Mouse (Mus musculus): Measurements from ENCODE around the gene Cxcr5. TPM values are rescaled to one million over a fixed set of nuclear protein-coding genes. Genes with fewer than 3 reads are reported as not detected.

Cxcr5 gene
- total and polyA plus RNA-seq, 2 experiments from 2014 or later, result not detected

DNA sequence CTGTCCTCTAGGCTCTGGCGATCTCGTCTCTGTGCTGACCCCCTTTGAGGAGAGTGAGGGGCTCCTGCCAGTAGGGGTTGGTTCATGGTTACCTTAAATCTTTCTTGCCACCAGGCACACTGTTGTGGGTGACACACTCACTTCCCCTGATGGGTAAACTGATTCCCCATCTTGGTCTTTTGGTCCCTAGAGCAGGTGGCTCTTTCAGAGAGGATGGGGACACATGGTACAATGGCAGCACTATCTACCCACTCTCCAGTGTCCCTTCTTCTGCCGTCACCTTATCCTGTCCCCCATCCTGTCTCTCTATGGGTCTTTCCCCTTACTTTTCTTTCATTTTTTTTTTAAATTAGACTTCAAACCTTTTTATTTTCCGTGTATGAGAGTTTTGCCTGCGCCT, 45.8 kb downstream of the Cxcr5 start:
- H3K4me2 ChIP-seq (ENCODE audit: low read depth, low read length), result no peak overlapping the region
- H3K27ac ChIP-seq, result no peak overlapping the region
- H3K9me3 ChIP-seq (ENCODE audit: low read length), result no peaks in the 10 kb centered on the region
- peaks cover 9% of the 10 kb centered on the region for H3K4me1 ChIP-seq (ENCODE audit: insufficient read depth, low read length)
- no peaks in the 10 kb centered on the region for H3K27me3 ChIP-seq (ENCODE audit: insufficient read depth, low read length)
- DNase-seq (ENCODE audit: low spot score) (no peak), ATAC-seq (no peak)
- no peak overlapping the region for H3K4me3 ChIP-seq (ENCODE audit: low read length)
- H3K36me3 ChIP-seq (ENCODE audit: insufficient read depth, low read length), result no peaks in the 10 kb centered on the region
- no peak for TF ChIP-seq CTCF (IDR thresholded peaks at IDR 0.05; ENCODE audit: low read depth)
- 86% methylated on average over 5 of the region's 5 CpGs for WGBS
- H3K9ac ChIP-seq (replicated peaks; ENCODE audit: low read length), result no peak overlapping the region

DNA sequence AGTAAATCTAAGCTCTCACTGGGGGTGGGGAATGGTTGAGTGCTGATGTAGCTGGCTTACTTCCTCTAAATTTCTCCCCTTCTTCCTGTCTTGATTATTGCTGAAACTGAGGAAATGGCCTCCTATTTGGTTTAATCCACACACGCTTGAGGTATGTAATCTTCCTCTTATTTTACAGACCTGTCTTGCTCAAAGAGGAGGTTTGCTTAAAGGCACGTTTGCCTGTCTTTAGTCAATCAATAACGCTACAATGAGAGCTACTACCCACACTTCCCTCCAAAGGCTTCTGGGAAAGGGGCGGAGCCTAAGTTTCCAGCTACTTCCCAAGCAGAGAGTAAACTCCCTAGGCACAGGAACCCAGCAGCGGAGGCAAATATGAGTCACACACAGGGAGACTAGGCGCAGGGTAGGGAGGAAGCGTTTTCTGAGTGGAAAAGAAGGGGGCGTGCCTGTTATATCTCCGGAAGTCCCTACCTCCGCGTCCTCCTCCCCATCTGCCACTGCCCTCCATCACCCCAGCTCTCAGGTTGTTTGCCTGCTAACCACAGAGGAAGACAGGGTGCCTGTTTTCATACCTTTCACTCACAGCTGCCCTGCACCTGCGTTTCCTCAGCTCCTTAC, 46.4 kb downstream of the Cxcr5 start:
- Histone ChIP-seq H3K9me3 (ENCODE audit: low read length) (no peaks in the 10 kb centered on the region), H3K27me3 (ENCODE audit: insufficient read depth, low read length) (no peaks in the 10 kb centered on the region), H3K27ac (no peak overlapping the region), H3K4me3 (ENCODE audit: low read length) (no peak overlapping the region), H3K9ac (replicated peaks; ENCODE audit: low read length) (no peak overlapping the region), H3K4me1 (ENCODE audit: insufficient read depth, low read length) (peaks cover 9% of the 10 kb centered on the region), H3K36me3 (ENCODE audit: insufficient read depth, low read length) (no peaks in the 10 kb centered on the region), H3K4me2 (ENCODE audit: low read depth, low read length) (no peak overlapping the region)
- DNase-seq (ENCODE audit: low spot score) (no peak), ATAC-seq (no peak)
- 69% methylated on average over 12 of the region's 12 CpGs for WGBS
- no peak for TF ChIP-seq CTCF (IDR thresholded peaks at IDR 0.05; ENCODE audit: low read depth)

DNA sequence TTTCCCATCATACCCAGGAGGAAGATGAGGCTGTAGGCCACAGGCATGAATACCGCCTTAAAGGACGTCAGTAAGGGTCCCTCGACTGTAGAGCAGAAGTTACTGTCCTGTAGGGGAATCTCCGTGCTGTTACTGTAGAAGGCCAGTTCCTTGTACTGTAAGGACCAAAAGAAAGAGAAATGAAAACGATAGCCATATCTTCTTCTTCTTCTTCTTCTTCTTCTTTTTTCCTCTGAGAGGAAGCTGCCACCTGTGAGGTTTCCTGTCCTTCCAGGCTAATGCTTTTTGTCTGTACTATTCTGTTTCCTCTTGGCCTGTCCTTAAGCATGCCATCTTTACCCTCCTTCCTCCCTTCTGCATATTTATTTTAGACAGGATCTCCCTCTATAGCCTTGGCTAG, 47.5 kb downstream of the Cxcr5 start:
- no peaks in the 10 kb centered on the region for H3K27me3 ChIP-seq (ENCODE audit: insufficient read depth, low read length)
- H3K4me2 ChIP-seq (ENCODE audit: low read depth, low read length), result no peak overlapping the region
- H3K9ac ChIP-seq (replicated peaks; ENCODE audit: low read length), result no peak overlapping the region
- TF ChIP-seq CTCF (IDR thresholded peaks at IDR 0.05; ENCODE audit: low read depth), result no peak
- H3K27ac ChIP-seq, result no peak overlapping the region
- H3K9me3 ChIP-seq (ENCODE audit: low read length), result no peaks in the 10 kb centered on the region
- DNase-seq (ENCODE audit: low spot score), result no peak
- no peak overlapping the region for H3K4me3 ChIP-seq (ENCODE audit: low read length)
- no peak for ATAC-seq
- H3K4me1 ChIP-seq (ENCODE audit: insufficient read depth, low read length), result peaks cover 14% of the 10 kb centered on the region
- no peaks in the 10 kb centered on the region for H3K36me3 ChIP-seq (ENCODE audit: insufficient read depth, low read length)
- 89% methylated on average over 5 of the region's 5 CpGs for WGBS

DNA sequence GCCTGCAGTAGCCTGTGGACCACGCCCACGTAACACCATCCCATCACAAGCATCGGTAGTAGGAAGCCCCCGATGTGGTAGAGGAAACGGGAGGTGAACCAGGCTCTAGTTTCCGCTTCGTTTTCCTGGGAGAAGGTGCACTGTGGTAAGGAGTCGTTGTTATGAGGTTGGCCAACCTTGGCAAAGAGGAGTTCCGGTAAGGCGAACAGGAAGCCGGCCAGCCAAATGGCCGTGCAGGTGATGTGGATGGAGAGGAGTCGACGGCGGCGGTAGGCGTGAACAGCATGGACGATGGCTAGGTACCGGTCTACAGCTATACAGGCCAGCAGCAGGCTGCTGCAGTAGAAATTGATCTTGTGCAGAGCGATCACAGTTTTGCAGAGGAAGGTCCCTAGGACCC, 48.1 kb downstream of the Cxcr5 start:
- DNase-seq (ENCODE audit: low spot score) (no peak), ATAC-seq (no peak)
- Histone ChIP-seq H3K4me1 (ENCODE audit: insufficient read depth, low read length) (peaks cover 16% of the 10 kb centered on the region), H3K9me3 (ENCODE audit: low read length) (no peaks in the 10 kb centered on the region), H3K36me3 (ENCODE audit: insufficient read depth, low read length) (peaks cover 2% of the 10 kb centered on the region; the same call in 1 of the 2 replicates), H3K27me3 (ENCODE audit: insufficient read depth, low read length) (no peaks in the 10 kb centered on the region), H3K4me2 (ENCODE audit: low read depth, low read length) (no peak overlapping the region), H3K27ac (no peak overlapping the region), H3K4me3 (ENCODE audit: low read length) (no peak overlapping the region), H3K9ac (replicated peaks; ENCODE audit: low read length) (no peak overlapping the region)
- TF ChIP-seq CTCF (IDR thresholded peaks at IDR 0.05; ENCODE audit: low read depth), result no peak
- WGBS, result 83% methylated on average over 20 of the region's 20 CpGs

DNA sequence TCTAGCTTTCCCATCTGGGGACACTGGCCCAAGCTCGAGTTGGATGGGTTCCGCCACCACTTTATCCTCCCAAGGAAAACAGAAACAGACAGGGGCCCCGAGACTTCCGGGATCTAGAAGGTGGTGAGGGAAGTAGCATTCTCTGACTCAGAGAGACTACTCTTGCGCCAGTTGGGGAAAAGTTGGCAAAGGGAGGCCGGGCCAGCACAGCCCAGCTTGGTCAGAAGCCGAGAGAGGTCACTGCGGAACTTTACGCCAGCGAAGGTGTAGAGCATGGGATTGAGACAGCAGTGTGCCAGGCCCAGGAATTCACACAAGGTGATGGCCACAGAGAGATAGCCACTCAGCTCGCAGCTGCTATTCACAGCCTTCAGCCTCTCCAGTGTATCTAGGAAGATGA, 48.6 kb downstream of the Cxcr5 start:
- peaks cover 16% of the 10 kb centered on the region for H3K4me1 ChIP-seq (ENCODE audit: insufficient read depth, low read length)
- ATAC-seq, result no peak
- WGBS, result 88% methylated on average over 11 of the region's 11 CpGs

DNA sequence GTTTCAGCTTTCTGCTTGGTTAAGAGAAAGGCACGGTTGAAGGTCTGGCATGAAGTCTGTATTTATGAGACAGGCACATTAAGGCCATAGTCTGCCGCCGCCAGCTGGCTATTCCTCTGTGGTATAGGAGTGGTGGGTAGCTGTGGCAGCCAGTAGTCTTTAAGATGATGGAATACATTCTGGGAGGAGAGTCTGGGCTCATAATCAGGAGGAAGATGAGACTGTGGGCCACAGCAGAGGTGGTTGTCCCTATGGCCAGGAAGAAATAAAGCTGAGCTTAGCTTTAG, 49.0 kb downstream of the Cxcr5 start:
- Histone ChIP-seq H3K9me3 (ENCODE audit: low read length) (no peaks in the 10 kb centered on the region), H3K36me3 (ENCODE audit: insufficient read depth, low read length) (peaks cover 10% of the 10 kb centered on the region; the same call in 1 of the 2 replicates), H3K27ac (no peak overlapping the region), H3K9ac (replicated peaks; ENCODE audit: low read length) (no peak overlapping the region), H3K4me2 (ENCODE audit: low read depth, low read length) (no peak overlapping the region), H3K27me3 (ENCODE audit: insufficient read depth, low read length) (no peaks in the 10 kb centered on the region), H3K4me1 (ENCODE audit: insufficient read depth, low read length) (peaks cover 16% of the 10 kb centered on the region), H3K4me3 (ENCODE audit: low read length) (no peak overlapping the region)
- no peak for DNase-seq (ENCODE audit: low spot score)
- no peak for ATAC-seq
- 67% methylated on average over 3 of the region's 3 CpGs for WGBS
- no peak for TF ChIP-seq CTCF (IDR thresholded peaks at IDR 0.05; ENCODE audit: low read depth)

More for the DNA sequence above, 48.6 kb downstream of the Cxcr5 start:
- Histone ChIP-seq H3K27ac (no peak overlapping the region), H3K9me3 (ENCODE audit: low read length) (no peaks in the 10 kb centered on the region), H3K4me3 (ENCODE audit: low read length) (no peak overlapping the region), H3K27me3 (ENCODE audit: insufficient read depth, low read length) (no peaks in the 10 kb centered on the region), H3K9ac (replicated peaks; ENCODE audit: low read length) (no peak overlapping the region), H3K36me3 (ENCODE audit: insufficient read depth, low read length) (peaks cover 6% of the 10 kb centered on the region; the same call in 1 of the 2 replicates), H3K4me2 (ENCODE audit: low read depth, low read length) (no peak overlapping the region)
- DNase-seq (ENCODE audit: low spot score), result no peak
- TF ChIP-seq CTCF (IDR thresholded peaks at IDR 0.05; ENCODE audit: low read depth), result no peak

DNA sequence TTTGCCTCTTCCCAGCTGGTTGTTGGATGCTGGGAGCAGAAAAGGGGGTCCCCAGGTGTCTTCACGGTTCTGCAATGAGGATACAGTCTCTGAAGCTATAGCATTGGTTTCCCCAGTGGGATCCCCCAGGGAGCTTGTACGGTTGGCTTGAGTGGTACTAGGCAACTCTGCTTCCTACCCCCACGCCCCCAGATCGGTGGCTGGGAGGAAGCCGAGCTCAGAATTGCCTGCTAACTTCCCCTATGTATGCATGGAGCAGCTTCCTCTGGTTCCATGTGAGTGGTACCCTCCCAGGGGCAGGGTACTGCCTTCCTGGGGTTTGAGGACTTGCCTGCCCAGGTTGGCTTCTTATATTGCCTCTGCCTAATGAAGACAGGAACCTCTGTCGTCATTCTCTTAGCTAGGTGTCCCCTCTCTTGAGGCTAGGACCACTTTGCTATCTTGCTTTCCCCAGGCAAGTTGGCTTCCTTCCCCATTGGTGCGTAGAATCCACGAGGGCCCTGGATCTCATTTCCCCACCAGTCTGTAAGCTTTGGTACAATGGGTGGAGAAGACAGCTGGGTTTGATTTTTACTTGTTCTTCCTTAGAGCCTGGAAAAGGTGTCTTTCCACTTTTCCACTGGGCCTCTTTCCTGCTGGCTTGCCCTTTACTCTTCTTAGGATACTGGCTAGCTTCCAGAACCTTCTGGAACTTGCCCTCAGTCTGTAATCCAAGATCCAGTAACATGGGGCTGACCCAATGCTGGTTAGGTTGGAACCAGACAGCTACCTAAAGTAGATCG, 49.6 kb downstream of the Cxcr5 start:
- 61% methylated on average over 9 of the region's 9 CpGs for WGBS
- no peaks in the 10 kb centered on the region for H3K27me3 ChIP-seq (ENCODE audit: insufficient read depth, low read length)
- H3K9me3 ChIP-seq (ENCODE audit: low read length), result no peaks in the 10 kb centered on the region
- ATAC-seq (no peak), DNase-seq (ENCODE audit: low spot score) (no peak)
- TF ChIP-seq CTCF (IDR thresholded peaks at IDR 0.05; ENCODE audit: low read depth), result no peak
- H3K4me3 ChIP-seq (ENCODE audit: low read length), result no peak overlapping the region
- no peak overlapping the region for H3K27ac ChIP-seq
- H3K4me1 ChIP-seq (ENCODE audit: insufficient read depth, low read length), result peaks cover 16% of the 10 kb centered on the region
- peaks cover 15% of the 10 kb centered on the region; the same call in 1 of the 2 replicates for H3K36me3 ChIP-seq (ENCODE audit: insufficient read depth, low read length)
- no peak overlapping the region for H3K9ac ChIP-seq (replicated peaks; ENCODE audit: low read length)
- H3K4me2 ChIP-seq (ENCODE audit: low read depth, low read length), result no peak overlapping the region
